Mouse (Mus musculus) cerebellum, postnatal 14 days (tissue): Measurements from ENCODE around the gene Epb41.

Experiments
- DNase-seq, 2 experiments: peaks; one replicate each; pipeline ENCODE4 v3.0.0; 2021; ENCODE audit warnings: mixed read lengths in 2 of 2

Gene Epb41

DNA sequence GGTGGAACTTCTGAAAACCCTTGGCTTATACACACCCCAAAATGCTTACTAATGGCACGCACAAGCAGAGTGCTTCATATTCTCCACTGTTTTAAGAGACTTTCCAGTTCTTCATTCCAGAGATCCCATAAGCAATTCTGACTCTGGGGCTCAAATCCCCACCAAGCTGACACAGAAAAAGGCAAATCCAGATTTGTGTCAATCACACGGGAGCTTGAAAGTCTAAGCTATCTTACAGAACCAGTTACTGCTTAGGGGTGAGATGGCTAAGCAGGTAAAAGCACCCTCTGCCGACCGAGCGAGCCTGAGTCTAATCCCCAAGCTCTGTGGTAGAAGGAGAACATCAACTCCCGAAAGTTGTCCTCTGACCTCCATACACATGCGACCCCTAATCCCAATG is 76.5 kb downstream of the Epb41 start:
- no peak for DNase-seq

DNA sequence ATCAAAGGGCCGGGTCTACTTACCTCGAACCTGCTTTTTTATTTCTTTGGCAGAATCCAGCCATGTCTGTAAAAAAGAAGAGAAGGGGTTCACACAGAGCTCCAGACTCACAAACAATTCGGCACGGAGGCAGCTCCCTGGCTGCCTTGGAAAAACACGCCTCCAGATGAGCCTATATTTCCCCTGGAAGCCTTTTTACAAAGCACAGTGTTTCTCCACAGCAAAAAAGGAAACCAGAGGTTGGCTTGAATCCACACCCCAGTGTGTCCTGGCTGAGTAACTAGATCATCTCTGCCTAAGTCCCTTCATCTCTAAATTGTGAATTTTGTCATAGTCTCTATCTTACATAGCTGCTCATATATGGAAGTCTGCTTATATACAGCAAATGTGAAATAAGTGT is 77.6 kb downstream of the Epb41 start:
- DNase-seq, result peak in 1 of 2 experiments; percentile 37

DNA sequence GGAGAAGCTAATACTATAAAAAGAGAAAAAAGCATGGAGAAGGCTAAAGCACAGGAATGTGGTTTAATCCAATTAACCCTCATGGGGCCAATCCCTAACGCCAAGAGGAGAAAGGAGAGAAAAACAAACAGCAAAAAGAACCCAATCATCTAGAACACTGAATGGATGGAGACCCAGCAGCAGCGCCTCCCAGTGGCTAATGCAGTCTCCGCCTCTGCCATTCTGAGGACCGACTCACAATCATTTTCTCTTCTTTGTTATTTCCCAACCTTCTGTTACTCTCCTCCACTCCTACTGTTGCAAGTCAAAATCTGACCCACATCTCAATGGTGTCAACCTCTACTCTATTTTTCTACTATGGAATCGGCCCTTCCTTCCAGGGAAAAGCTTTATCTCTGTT is 78.1 kb downstream of the Epb41 start:
- DNase-seq, result peak; percentile 22 to 57

DNA sequence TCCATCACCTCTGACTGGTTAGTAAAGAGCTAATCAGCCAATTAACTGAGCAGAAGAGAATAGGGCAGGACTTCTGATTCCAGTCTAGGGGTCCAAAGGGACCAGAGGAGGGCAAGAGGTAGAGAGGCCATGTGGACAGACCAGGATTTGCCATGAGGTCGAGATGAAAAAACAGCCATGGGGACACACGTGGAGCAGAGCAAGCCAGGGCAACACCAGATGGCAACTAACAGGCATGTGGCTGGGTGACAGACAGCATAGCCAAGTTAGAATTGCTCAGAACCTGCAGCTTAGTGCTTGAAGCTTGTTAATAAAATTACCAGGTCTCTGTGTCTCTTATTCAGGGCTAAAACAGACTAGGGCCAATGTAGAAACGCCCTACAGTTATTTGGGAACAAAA is 81.3 kb downstream of the Epb41 start:
- peak; percentile 62 to 72 for DNase-seq

DNA sequence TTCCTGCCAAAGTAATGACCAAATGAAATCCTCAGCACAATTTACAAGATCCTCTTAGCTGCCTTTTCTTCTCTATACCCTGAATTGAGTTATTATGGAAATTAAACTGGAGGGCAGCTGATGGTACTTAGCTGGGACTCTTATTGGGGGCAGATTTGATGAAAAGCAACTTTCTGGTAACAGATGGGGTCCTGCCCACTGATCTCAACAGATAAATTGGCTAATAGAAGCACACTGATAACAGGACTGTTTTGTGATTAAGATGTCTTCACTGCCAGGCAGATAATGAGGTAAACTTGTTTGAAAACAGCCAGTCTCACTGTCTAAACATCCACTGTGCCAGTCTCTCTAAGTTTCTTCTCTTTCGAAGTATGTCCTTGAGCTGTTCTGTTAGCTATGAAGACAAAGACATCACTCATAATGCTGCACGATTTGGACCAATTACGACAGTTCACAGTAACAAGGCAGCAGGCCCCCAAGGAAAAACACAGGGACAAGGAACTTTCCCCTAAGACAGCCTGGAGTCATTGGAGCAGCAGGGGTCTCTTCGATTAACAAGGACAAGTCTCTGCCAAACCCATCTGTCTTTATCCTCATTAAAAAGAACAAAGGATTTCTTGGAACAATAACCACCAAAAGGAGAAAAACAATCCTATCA is 92.1 kb downstream of the Epb41 start:
- DNase-seq, result no peak

DNA sequence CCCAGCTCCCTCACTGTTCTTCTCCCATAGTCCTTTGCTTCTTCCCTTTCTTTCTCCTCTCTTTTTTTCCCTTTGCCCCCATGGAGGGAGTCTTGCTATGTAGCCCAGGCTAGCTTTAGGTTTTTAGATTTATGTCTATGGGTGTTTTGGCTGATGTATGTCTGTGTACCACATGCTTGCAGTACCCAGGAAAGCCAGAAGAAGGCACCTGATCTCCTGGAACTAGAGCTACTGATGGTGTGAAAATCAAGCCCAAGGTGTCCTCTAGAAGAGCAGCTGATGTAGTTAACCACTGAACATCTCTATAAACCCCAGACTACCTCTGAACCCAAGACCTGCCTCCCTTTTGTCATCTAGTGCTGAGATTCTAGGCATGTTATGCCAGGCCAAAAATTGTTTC is 93.4 kb downstream of the Epb41 start:
- DNase-seq, result peak; percentile 23 to 39

DNA sequence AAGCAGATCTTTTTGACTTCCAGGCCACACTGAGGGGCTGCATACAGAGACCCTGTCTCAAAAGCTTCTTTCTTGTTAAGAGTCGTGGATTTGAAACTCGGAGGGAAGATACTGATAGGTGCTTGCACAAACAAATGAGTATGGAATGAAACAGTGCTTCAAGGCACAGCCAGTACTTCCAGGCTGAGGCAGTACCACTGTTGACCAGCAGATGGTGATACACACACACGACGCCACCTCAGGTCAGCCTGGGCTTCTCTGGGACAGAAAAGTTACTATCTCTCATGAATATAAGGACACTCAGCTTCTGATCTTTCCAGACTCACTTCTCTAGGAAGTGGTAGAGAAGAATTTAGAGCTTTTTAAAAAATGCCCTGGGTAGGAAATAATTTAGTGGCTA is 97.9 kb downstream of the Epb41 start:
- peak; percentile 88 for DNase-seq

DNA sequence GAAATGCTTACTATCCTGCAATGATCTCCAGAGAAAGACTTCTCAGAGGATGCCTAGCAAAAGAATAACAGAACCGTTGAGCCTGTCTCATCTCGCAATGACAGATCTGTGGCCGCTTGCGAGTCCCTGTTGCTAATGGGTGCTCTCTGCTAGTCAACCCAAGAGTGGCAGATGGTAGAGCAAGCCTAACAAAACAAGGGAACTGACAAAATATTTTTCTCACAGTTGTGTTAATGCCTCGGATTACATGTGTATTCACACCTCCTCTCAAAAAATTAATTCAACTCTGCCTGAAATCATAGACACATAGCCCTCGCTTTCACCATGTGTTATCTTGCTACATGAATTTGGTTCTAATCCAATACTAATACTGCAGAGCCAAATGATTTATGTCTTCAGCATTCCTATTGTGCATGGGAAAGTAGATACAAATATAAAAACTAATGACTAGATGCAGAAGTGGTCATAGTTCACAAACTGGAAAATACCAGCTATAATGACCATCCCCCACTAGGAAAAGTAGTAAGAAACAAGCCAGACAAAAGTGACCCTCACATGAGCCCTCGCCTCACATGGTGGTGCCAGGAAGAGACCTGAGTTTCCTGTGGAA is 104.8 kb downstream of the Epb41 start:
- no peak for DNase-seq

DNA sequence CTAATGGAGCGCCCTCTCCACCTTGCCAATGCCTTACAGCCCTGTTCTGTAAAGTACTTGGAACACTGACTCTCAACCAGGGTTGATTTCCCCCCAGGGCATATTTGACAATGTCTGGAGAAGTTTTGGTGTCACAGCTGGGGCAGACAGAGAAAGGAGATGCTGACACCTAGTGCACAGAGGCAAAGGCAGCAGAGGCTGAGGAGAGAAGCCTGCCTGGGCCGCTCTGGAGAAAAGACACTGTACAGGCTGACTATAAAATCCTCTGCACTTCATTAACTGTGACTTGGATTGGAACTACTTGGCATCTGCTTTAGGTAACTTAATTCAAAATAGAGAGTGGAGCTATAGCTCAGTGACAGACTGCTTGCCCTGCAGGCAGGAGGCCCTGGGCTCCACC is 106.2 kb downstream of the Epb41 start:
- no peak for DNase-seq

DNA sequence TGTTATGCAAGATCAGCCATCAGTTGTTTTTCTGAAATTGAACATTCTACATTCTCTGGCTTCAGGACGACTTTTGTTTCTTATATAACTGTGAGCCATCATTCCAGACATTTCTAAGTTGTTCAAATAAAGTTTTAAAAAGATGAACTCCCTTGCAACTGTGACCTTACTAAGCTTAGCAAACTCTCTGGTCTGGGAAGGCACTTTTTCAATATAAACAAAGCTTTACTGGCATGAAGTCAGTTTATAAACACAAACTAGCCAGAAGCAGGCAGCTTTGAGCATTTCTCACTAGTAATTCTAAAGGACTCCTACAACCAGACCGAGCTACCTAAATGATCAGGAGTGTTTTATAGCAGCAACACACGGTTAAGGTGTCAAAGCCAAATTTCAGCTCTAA is 118.0 kb downstream of the Epb41 start:
- no peak for DNase-seq

DNA sequence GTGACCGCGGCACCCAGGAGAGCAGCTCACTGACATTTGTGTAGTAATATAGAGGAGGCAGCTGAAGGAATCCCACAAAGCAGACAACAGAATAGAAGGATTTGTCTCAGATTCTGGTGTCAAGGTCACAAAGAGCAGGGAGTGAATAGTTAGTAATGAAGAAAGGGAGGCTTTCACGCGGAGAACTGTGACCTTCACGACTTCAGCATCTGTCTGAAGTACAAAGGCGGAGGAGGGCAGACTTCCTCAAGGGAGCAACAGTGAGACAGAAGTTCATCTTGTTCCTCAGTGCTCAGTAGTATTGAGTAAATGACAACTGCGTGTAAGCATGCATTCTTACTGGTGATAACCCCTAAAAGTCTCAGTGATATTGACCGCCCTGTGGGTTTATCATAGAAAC is 124.5 kb downstream of the Epb41 start:
- no peak for DNase-seq

DNA sequence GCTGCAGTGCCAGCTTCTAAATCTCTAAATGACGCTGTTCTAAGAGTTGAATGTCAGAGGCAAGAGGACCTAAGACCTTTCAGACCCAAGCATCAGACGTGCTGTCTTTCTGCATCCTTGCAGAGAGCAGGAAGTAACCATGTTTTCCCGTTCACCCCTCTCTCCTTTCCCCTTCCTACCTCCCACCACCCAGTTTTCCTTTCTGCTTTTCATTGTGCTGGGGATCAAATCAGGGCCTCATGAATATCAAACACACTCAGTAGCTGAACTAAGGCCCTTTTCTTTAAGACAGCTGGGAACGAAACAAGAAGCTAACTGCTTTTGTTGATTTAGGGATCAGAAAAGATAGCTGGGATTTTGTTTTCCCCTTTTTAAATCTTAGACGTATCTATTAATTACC is 125.2 kb downstream of the Epb41 start:
- DNase-seq, result no peak

DNA sequence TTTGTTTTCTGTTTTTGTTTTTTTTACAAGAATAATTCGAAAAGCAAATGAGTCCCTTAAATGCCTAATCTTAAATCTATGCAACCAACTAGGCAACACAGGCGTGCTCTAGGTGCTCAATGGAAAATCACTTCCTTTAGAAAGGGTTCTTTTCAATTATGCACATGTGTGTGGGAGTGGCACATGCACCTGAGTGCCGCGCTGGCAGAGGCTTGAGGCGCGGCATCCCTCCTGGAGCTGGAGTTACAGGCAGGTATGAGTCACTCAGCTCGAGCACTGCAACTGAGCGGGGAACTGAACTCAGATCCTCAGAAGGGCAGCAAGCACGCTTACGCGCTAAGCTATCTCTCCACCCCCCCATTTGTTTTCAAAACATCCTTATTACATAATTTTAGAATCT is 127.3 kb downstream of the Epb41 start:
- no peak for DNase-seq

DNA sequence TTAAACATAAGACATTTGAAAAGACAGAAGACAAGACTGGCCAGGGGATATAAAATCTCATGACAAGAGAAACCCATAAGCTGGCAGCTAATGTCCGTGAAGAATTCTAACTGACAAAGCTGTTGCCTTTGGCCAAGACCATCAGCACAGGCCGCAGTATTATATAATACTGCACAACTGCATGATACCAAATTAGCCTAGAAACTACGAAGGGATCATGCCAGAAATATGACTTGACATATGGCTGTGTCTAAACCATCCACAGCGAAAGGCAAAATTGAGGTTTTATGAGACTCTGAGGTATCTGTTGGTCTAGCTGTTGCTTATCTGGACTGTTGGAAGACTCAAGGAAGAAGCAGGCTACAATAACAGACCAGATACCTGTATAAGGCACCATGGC is 134.3 kb downstream of the Epb41 start:
- peak in 1 of 2 experiments; percentile 19 for DNase-seq

DNA sequence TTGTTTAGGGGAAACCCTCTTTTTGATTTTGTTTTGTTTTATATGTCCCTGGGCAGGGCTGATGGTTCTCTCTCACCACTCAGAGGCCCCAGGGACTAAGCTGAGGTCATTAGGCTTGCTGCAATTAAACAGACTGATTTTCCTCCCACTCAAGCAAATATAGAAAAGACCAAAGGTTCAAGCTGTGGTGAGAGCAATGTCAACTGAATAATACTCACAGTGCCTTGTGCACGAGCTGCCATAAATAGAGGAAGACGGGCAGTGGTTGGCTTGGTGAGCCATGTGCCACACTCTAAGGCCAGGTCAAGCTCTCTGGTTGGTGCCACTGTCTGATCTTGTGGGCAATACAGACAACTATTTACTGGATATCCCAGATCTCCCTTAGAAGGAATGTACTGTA is 135.7 kb downstream of the Epb41 start:
- DNase-seq, result no peak

DNA sequence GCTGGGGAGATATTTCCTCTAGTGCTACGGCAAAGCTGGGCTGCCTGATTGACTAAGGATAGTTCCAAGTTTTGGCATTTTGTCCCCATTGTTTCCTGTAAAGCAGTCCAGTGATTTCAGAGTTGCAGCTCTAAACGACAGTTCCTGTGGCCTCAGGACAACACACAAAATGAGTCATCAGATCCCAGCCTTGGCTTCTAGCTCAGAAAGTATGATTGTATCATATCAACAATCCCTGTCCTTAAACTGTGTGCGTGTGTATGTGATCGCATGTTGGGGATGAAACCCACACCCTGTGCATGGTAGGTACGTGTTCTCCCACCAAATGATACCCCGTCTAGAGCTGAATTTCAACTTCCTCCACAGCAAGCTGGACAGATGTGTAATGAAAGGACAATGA is 146.0 kb downstream of the Epb41 start:
- no peak for DNase-seq

DNA sequence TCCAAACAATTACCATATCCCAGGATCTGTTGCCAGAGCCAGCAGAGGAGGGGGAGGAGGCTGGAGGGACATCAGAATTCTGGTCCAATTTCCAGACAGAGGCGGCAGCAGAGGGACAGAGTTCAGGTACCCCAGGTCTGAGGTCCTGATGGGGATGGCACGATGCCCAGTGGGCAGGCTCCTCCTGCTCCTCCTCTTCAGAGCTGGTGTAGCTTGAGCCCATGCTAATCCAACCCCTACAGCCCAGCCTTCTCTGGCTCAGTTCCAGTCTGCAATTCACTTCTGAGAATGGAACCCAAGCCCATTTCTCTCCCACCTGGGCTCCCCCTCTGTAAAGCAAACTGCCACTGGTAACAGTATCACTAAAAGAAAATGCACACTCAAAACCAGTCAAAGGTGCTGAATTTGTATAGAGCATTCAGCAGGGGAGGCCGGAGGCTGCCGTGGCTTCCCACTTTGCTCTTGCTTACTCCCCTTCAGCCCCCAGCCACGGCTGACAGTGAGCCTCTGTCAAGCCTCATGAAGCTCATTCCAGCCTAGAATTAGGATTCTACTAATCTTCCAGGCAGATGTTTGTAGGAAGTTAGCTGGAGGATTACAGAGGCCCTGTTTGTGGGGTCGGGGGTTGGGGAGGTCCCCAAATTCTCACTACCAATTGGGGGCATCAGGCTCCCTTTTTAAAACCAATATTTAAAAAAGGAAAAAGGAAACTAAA is 150.9 kb downstream of the Epb41 start:
- peak; percentile 32 to 55 for DNase-seq

DNA sequence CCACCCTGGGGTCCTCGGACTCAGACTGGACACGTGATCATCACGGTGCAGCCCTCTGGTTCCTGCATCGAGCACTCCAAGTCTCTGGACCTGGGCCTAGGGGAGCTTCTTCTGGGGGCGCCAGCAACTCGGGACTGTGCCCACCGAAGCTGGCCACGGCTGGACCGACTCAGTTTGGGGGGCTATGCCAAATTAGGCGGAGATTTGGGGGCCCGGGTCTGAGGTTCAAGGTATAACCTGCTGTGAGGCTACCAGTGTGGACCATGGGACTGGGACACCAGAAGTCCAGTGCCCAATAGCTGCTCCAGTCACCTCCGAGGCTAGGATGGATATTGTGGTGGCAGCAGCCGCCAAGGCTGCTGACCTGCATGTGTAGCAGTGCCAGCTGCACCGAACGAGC is 152.7 kb downstream of the Epb41 start:
- no peak for DNase-seq

DNA sequence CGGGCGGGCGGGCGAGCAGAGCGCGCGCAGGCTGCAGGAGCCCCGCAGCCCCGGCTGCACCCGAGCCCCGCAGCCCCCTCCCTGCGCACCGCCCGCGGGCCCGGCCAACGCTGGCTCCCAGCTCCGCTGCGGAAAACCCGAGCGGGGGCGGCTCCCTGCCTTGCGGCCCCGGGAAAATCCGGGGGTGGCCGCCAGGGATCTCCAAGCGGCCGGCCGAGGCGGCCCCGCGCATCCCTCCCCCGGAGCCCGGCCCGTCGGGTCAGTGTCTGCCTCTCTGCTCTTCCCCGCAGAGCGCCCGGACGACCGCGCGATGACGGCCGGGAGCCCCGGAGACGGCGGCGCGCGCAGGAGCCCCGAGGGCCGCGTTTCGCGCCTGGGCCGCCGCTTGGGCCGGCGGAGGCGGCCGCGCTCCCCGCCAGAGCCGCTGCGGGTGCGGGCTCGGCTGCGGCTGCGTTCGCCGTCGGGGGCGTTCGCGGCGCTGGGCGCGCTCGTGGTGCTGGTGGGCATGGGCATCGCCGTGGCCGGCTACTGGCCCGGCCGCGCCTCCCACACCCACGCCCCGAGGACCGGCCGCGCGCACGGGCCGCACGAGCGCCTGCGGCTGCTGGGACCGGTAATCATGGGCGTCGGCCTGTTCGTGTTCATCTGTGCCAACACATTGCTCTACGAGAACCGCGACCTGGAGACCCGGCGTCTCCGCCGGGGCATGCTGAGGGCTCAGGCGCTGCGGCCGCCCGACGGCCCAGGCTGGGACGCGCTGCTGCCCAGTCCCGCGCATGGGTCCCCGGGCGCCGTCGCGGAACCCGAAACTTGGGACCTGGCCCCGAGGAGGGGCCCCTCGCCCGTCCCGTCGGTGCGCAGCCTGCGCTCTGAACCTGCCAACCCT is 153.4 kb downstream of the Epb41 start, which contains the start of gene Tmem200b:
Gene Tmem200b, plus strand, starts transcription at position 311 of the 886 bp plus-strand sequence.
- no peak for DNase-seq

DNA sequence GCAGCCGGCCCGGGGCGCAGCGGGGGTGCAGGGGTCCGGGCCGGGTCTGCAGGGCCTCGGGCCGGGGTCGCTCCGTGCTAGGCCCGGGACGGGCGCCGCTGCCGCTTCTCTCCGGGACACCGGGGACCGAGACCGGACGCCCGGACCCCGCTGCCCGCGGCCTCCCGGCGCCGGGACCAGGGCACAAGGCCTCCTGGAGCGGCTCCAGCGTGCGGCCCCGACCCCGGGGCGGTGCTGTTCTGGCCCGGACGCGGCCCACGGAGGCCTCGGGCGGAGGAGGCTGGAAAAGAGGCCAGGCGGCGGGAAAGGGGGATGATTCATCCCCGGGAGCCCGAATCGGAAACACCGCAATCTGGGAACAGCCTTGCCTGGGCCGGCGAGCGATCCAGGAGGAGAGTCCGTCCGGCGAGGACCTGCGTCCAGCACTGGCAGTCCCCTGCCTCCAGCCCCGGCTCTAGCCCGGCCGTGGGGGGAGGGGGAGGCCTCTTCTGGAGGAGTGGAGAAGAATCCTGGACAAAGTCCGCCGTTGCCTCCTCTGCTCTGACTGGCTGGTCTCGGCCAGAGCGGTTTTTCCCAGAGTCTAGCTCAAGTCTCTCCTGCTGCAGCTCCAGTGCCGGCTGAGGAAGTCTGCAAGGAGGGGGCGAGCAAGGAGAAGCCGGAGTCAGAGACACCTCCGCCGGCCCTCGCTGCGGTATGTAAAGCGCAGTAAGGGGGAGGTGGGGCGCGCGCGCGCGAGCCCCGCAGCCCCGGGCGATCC is 154.3 kb downstream of the Epb41 start:
- DNase-seq, result peak; percentile 35 to 62

DNA sequence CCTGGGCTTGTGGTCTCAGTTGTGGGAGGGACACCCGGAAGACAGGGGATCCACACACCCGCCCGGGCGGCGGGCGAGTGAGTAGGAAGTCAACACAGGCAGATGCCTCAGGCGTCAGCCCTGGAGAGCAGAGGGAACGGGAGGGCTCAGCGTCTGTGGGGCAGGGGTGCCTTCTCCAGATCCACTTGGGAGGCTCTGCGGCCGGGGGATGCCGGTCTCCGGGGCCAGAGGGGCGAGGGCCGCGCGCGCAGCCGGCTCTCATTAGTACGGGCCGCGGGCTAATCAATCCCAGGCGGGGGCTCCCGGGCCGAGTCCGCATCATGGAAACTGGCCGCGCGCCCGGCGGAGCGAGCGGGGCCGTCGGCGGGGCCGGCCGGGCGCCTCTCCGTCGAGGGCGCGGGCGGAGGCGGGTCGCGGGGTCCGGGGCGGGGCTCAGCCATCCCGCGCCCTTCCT is 155.0 kb downstream of the Epb41 start:
- no peak for DNase-seq

DNA sequence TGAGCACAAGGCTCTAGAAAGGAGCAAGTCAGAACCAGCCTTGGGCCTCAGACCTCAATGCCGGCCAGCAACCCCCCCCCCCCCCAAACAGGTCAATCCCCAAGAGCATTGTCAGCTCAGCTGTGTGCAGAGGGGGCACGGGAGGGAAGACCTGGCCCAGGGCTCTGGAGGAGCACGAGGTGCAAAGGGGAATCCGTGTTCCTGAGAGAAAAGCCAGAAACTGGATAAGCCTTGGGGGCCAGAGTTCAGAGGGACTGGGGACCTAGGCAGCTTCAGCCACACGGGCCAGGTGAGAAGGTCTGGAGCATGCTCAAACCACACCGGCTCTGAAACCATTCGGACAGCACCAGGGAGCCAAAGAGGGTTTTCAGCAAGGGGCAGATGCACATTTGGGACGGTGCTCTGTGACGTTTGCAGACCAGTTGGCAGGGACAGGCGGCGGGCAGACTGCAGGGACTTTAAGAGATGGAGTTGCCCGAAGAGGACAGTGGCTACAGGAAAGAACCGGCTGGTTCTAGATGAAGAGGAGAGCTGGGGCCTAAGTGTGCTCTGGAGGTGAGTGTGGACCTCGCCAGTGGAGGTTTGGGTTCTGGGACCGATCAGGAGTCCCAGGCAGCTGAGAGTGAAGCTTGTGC is 155.5 kb downstream of the Epb41 start:
- DNase-seq, result no peak
